Mouse (Mus musculus) adrenal gland, adult 2 months (tissue): ENCODE measurements around the gene Mlxipl. TPM values are rescaled to one million over a fixed set of nuclear protein-coding genes. Genes with fewer than 3 reads are reported as not detected.

Source experiments
- DNase-seq: peaks from one replicate; pipeline ENCODE4 v3.0.0; 2021
- polyA plus RNA-seq: library from polyadenylated mRNA; depleted of rRNA; stranded (reverse); fragments of >200 nt; gene quantifications from 2 replicates; pipeline ENCODE4 v1.2.3, GENCODE M21; 2012
- total RNA-seq, 2 experiments: library from RNA; stranded (reverse); gene quantifications; 2 replicates each; pipeline ENCODE4 v1.2.3; 2021

Gene Mlxipl
- total and polyA plus RNA-seq, 3 experiments = 49.2 to 127 (median 91.7) TPM

DNA sequence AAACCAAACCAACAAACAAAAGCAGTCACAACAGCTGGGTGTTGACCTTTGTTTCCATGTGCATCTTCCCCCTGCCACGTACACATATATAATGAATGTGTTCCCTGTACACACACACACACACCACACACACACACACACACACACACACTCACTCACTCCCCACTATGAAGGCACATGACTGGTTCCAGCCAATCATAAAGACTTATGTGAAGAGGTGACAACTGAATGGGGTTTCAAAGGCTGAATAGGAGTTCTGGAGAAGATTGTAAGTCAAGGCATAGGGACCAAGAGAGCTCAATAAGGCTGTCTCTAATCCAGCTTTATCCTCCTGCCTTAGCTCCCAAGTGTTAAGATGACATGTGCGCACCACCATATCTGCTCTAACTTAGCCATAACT lies 10.1 kb upstream of the Mlxipl start:
- DNase-seq = no peak

DNA sequence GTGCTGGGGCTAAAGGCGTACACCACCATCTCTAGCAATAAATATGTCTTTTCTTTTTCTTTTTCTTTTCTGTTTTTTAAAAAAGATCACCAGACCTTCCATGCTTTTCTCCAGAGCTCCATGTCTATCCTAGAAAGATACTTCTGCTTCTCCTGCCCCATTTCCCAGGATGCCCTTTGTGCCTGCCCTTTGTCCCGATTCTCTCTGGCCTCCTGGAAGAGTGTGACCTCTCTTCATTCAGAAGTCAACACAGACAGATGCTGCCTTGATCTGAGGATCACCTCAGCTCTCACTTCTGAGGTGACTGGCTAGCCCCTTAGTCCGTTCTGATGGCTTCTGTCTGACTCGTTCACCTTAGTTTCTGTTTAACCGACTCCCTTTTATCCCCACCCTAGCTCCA lies 9.2 kb upstream of the Mlxipl start:
- no peak for DNase-seq

DNA sequence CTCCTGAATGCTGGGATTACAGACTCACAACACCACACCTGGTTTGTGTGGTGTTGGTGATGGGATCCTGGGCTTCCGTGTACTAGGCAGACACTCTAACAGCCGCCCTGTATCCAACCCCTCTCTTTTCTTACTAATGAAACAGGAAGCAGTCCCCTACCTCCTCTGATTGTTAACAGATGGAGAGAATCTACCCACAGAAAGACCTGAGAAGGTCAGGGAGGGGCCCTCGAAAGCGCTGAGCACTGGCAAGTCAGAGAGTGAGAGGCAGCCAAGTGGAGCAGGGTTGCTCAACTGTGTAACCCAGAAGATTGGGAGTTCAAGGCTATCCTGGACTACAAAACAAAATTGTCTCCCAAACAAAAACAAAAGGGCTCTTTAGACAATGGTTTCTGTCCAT lies 2.8 kb upstream of the Mlxipl start:
- no peak for DNase-seq

DNA sequence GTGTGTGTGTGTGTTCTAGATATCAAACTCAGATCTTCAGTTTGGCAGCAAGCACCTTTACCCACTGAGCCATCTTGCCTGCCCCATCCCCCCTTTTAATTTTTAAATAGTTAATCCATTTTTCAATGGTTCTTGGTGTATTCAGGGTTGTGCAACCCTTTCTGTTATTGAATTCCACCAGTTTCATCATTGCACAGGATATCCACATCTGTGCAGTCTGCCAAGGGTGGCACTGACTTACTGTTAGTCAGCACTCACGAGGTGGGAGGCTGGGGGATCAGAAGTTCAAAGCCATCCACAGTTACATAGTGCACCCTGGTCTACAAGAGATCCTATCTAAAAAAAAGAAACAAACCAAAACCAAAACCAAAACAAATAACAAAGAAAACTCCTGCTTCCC lies 11.3 kb downstream of the Mlxipl start:
- DNase-seq = no peak

DNA sequence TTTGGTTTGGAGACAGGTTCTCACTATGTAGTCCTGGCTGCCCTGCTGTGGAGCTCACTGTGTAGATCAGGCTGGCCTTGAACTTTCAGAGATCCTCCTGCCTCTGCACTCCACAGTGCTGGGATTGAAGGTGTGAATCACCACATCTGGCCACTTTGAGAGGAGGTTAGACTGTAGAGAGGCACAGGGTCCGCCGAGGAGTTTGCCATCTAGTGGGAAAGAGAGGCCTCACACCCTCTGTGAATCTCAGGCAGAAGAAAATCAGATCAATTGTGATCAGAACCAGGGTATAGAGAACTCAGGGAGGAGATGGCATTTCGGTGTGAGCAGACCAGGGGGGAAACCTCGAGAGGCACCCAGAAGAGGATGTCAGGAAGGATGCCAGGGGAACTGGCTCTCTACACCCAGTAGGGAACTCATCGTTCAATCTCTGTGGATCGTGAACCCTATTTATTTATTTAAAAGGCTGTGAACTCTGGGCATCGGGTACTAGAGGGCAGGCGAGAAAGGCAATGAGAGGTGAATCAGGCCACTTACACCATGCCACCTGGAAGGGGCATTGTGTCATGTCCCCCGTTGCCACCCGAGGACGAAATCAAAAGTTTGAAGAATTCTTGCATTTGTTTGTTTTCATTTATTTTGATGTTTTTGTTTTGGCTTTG lies 14.4 kb downstream of the Mlxipl start:
- no peak for DNase-seq

DNA sequence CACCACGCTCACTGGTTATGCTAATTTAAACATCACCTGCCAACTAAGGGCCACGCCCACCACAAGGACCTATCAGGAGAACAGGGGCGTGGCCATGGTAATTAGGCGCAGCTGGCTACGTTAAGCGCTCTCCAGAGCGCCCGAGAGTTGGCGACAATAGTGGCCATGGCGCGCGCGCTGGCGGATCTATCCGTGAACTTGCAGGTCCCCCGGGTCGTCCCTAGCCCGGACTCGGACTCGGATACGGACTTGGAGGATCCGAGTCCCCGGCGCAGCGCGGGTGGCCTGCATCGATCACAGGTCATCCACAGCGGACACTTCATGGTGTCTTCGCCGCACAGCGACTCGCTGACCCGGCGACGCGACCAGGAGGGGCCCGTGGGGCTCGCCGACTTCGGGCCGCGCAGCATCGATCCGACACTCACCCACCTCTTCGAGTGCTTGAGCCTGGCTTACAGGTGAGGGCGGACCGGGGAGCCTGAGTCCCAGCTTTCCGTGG lies 17.1 kb downstream of the Mlxipl start:
- peak; percentile 93 for DNase-seq

DNA sequence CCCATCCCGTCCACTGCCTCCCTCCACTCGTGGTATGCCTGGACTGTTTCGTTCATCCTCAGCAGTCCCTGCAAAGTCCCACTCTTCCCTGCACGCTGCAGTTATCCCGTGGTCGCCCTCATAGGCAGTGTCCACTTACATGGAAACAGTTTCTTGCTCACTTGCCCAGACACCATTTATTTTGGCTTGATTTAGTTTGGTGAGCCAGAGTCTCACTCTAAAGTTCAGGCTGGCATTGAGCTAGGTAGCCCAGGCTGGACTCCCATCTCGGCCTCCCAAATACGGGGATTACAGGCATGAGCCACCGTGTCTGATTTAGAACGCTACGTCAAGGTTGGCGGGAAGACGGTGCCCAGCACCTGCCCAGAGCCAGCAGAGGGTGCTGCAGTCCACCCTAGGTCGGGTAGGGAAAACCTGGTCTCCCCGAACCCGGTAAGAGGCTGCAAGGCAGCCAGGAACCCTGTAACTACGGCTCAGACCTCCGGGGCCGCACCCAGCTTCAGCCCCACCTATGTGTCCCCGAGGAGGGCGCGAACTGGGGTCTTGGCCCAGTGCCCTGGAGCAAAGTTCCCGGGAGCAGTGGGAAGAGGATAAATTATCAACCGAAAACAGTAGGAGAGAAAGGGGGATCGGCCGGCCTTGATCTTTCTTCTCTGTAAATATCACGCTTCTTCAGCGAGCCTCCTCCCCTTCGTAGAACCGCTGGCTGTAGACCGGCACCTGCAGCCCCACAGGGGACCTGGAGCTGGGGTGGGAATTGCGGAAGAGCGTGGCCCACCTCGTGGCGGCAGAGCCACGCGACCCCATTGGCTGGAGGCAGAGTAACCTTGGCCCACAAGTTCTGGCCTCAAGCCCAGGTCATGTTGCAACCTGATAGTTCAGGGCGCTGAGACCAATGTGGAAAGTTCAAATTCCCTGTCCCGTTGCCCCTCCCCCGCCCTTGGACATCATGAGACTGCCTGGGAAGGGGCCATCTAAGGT lies 18.1 kb downstream of the Mlxipl start:
- DNase-seq = peak; percentile 91

DNA sequence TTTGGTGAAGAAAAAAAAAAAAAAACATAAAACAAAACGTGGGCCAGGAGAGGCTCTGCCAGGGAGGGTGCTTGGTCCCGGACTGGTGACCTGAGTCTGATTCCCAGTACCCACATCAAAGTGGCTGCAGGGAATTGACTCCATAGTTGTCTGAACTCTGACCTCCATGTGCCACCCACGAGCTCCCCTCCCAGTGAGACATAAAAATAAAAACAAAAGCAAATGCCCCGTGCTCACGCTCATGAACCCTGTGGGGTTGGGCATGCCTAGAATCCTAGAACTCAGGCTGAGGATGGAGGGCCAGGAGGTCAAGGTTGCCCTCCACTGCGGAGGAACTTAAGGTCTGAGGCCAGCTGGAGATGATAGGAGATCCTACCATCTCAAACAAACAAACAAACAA lies 19.3 kb downstream of the Mlxipl start:
- DNase-seq = peak; percentile 38

DNA sequence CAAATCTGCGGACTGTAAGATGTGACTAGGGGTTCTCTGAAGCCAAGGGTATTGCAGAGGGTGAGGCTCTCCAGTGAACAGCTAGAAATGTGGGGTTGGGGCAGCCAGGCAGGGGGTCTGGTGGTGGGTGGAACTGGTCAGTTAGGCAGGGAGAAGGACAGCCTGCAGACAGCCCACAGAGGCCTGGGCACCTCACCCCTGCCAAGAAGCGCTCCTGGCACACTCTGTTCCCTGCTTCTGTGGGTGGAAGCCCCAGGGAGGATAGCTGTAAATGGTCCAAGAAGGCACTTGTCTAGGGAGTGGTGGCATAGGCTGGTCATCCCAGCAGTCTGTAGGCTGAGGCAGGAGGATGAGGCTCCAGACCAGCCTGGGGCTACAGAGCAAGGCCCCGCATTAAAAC lies 19.7 kb downstream of the Mlxipl start:
- DNase-seq = peak; percentile 42

DNA sequence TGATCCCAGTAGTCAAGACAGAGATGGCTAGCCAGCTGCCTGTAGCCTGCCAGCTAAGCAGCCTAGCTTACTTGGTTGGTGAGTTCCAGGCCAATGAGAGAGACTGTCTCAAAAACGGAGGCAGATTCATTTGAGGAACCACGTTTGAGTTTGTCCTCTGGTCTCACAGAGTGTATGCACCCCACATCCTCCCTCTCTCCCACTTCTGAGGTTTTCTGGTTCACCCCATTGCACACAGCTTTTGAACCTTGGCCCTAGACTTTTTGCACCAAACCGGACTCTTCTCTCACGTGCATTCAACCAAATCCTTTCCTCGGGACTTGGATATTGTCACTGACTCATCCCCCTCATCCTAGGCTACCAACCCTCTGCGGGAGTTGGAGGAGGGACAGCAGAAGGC lies 20.3 kb downstream of the Mlxipl start:
- DNase-seq = no peak

DNA sequence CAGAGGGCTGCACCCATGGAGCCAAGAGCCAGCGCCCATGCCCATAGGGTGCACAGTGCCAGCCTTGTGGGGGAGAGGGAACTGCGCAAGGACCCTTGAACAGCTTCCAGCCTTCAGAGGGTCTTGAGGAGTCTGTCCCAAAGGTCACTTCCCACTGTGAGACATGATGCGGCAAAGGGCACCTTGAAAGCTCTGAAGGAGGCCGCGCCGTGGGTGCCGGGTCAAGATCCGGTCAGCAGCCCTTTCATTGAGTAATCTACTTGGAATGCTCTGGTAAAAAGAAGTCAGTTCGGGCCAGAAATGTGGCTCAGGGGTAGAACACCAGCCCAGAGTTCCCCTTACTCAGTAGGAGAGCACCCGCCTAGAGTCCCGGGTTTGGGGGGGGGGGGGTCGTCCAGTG lies 24.1 kb downstream of the Mlxipl start:
- no peak for DNase-seq

DNA sequence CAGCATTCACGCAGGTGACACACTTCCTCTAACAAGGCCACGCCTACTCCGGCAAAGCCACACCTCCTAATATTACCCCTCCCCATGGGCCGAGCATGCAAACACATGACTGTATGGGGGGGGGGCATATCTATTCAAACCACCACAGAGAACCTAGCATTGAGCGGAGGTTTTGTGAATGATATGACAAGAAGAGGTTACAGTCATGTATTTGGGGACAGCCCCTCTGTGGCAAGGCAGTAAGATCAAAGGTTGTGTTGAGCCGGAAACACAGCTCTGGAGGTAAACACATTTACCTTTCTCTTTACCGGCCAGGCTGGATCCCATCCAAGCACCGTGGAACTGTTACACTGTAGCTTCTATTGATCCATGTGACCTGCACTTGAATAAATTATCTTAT lies 25.6 kb downstream of the Mlxipl start:
- no peak for DNase-seq

DNA sequence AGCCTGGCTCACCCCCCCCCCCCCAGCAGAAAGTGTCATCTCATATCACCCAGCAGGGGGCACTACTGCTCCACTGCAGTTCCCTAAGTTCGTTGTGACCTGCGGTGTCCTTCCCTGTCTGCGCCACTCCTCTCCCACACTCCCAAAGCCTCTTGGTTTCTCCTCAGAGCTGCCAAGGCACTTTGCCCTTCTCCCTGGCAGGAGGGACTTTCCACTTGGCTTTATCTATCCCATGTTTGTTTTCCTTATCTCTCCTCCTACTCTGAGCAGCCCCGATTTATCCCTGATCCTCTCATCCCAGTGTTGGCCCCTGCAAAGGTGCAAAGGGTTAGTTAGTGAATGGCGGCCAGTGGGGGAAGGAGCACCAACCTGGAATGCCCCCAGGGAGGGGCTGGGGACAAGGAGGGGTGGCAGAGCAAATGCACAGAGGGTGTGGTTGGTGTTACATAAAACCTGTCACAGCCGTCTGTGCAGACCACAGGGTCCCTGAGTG lies 28.9 kb downstream of the Mlxipl start:
- DNase-seq = peak; percentile 78

DNA sequence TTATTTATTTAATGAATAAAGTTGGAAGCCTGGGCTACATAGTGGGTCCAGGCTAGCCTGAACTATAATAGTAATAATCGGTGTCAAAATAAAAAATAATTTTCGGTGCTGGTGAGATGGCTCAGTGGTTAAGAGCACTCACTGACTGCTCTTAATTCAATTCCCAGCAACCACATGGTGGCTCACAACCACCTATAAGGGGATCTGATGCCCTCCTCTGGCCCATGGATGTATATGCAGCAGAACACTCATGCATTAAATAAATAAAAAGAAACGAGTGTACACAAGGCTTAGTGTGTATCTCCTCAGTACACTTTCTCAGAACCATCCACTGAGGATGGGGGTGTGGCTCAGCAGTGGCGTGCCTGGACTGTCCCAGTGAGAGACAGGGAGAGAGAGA lies 31.1 kb downstream of the Mlxipl start:
- DNase-seq = no peak

DNA sequence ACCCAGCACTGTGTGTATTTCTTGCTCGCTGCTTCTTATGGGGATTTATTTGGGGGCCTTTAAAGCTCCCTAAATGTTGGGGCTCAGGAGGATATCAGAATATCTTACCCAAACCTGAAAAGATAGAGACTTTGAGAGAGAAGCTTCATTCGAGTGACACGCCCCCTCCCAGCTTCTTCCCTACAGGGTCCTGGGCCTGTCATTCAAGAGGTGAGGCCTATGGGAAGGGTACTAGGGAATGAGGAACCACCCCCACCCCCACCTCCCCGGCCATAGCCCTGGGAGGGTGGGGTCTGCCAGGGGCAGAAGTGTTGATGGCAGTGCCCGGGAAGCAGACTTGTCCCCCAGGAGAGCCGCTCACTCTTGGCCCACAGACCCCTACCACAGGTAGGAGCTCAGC lies 36.4 kb downstream of the Mlxipl start:
- no peak for DNase-seq

DNA sequence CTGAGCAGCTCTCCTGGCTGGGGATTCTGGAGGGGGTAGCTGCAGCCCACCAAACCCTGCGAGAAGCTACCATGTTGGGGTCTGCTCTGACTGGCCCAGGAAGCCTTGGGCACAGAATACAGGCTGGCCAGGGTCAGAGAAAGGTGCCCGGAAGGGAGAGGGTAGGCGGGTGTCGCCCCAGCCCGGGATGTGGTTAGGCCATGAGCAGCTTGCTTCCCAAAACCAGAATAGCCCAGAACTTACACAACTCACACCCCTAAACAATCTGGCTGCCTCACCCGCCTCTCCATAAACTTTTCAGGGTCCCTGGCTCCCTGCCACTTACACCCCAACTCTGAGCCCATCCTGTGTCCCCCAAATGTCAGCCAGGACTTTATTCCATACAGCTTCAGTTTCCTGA lies 38.0 kb downstream of the Mlxipl start:
- DNase-seq = no peak

DNA sequence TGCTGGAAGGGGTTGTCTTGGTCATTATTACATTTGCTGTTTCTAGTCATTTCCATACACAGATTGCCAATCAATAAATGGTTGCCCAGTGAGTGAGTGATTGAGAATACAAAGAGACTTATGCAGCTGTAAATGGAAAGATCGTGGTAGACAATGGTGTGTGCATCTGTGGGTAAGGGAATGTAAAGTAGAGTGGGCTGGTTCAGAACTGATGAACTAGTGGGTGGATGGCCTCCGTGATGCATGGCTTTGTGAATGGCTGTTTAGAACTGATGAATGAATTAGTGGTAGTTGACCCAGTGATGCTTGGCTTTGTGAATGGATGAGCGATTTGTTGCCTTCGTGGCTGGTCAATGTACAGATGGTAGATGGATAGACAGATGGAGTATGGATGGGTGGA lies 40.1 kb downstream of the Mlxipl start:
- DNase-seq = no peak

DNA sequence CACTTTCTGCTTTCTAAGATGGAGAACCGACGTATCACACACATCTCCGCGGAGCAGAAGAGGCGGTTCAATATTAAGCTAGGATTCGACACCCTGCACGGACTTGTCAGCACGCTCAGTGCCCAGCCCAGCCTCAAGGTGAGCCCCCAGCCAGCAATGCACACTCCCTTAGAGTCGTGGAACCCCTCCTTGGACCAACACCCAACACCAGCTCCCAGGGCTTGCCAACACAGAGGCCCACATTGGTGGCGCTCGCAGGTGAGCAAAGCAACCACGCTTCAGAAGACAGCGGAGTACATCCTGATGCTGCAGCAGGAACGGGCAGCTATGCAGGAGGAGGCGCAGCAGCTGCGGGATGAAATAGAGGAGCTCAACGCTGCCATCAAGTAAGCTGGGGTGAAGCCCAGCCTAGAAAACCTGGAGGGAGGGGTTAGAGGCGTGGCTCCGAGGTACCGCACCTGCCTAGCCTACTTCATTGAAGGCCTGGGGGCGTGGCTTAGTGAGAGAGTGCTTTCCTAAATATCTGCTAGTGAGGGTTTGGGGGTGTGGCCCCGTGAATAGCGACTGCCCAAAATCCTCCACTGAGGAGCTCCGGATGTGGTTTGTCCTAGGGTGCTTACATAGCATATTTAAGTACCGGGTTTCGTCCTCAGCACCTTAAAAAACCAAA lies 44.2 kb downstream of the Mlxipl start:
- peak; percentile 29 for DNase-seq

DNA sequence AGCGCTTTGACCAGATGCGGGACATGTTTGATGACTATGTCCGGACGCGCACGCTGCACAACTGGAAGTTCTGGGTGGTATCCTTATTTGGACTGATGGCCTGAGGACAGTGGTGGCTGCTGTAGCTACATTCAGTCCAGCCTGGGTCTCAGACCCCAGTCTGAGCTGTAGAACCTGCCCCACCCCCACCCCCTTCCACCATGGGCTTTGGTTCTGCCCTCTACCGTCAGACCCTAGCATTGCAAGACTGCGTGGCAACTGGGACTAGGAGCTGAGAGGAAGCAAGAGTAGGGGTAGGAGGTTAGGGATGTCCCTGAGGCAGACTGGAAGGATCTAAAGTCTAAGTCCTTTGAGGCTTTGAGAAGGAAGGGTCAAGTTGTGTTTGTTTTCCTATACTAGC lies 44.8 kb downstream of the Mlxipl start:
- peak; percentile 33 for DNase-seq

DNA sequence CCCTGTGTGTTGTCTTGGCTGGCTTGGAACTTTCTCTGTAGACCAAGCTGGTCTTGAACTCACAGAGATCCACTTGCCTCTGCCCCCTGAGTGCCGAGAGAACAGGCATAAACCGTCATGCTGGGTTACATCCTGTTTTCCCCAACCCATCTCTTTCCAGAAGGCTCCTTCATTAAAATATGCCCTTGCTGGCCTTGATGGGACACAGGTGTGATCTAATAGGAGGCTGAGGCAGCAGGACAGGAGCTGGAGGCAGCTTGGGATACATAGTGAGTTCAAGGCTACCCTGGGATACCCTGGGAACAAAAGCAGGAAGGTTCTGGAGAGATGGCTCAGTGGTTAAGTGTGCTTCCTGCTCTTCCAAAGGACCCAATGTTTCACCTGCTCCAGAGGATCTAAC lies 50.2 kb downstream of the Mlxipl start:
- DNase-seq = no peak

DNA sequence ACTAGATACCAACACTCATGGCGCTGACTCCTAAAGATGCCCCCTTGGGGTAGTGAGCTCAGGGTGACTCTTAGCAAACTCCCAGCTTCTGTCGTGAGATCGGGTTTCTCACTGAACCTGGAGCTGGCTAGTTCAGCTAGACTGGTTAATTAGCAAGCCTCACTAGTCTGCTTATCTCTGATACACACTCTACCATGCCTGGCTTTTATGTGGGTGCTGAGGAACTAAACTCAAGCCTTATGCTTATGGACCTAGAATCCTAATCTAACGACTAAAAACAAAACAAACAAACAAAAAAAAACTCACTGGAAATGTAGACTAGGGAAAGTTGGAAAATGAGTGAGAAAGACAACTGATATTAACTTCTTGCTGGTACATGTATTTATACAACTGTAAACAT lies 54.8 kb downstream of the Mlxipl start:
- no peak for DNase-seq

DNA sequence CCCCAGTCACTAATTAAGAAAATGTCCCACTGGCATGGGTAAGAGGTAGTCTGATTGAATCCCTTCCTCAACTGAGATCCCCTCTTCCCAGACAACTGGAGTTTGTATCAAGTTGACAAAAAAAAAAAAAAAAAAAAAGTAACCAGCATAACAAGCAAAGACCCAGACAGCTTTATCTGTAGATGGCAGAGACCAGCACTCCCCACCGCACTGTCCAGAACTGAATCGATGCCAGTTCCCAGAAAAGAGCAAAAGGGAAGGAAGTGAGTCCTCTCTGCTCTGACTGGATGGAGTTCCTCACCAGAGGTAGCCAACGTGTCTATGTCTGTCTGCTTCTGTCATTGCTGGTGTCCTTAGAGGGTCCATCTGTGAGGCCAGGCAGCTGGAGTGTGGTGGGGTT lies 55.8 kb downstream of the Mlxipl start:
- no peak for DNase-seq

DNA sequence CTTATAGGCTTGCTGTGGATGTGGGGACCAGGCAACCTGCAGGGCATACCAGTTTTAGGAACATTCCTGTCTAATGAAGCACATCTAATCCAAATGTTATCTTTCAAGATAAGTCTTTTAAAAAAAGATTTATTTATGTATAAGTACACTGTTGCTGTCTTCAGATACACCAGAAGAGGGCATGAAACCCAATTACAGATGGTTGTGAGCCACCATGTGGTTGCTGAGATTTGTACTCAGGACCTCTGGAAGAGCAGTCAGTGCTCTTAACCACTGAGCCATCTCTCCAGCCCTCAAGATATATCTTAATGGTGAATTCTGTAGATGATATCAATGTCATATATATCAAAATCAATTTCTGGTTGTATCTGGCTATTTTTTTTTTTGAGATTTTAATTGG lies 56.3 kb downstream of the Mlxipl start:
- DNase-seq = no peak
